Mouse (Mus musculus): ENCODE data around the gene Pacsin3.

- TF ChIP-seq CTCF (IDR thresholded peaks at IDR 0.05; ENCODE audit: borderline replicate concordance, control insufficient read depth, extremely low read depth, insufficient read depth, low read length, poor library complexity), result no peak
- no peak for TF ChIP-seq POLR2A (IDR thresholded peaks at IDR 0.05; ENCODE audit: control insufficient read depth, extremely low read depth, insufficient read depth, low read length, poor library complexity)
These were observed 35.6 kb downstream of the Pacsin3 start for GRCm38 (mm10) chr2:91291197-91292007.
